Mouse (Mus musculus) adrenal gland, adult (tissue): ENCODE measurements at regions not wholly inside any gene's neighbourhood (a gene's known extent, or its start where the extent isn't known, plus 50 kb on each side); places are given as distances from the start of the nearest gene placed in this dataset.

Source experiments
- DNase-seq, 2 experiments: peaks; one replicate each; pipeline ENCODE4 v3.0.0; 2022 to 2023; ENCODE audit warnings: low spot score in 1 of 2; ENCODE audit not compliant: inconsistent age in 2 of 2

GRCm38 (mm10) chr2:78159877-78160485 lies 213.8 kb upstream of the Cwc22 start:
- DNase-seq = no peak

GRCm38 (mm10) chr2:78110335-78110734 lies 164.2 kb upstream of the Cwc22 start:
- DNase-seq = no peak

- no peak for DNase-seq
These were observed 149.4 kb upstream of the Cwc22 start for GRCm38 (mm10) chr2:78095536-78095935.

GRCm38 (mm10) chr2:78094921-78095320 lies 148.7 kb upstream of the Cwc22 start:
- DNase-seq = no peak

- no peak for DNase-seq
These were observed 118.3 kb upstream of the Cwc22 start for GRCm38 (mm10) chr2:78064321-78065037.

- DNase-seq = peak in 1 of 2 experiments; percentile 60
These were observed 113.7 kb upstream of the Cwc22 start for GRCm38 (mm10) chr2:78059801-78060416.

GRCm38 (mm10) chr2:78058988-78059387 lies 112.8 kb upstream of the Cwc22 start:
- DNase-seq = no peak

- DNase-seq = no peak
These were observed 107.7 kb upstream of the Cwc22 start for GRCm38 (mm10) chr2:78053910-78054309.

GRCm38 (mm10) chr2:78050542-78050941 lies 104.4 kb upstream of the Cwc22 start:
- DNase-seq = no peak

- DNase-seq = peak; percentile 81 to 95
These were observed 103.2 kb upstream of the Cwc22 start for GRCm38 (mm10) chr2:78049248-78049874.

GRCm38 (mm10) chr2:78048706-78049055 lies 102.5 kb upstream of the Cwc22 start:
- no peak for DNase-seq

GRCm38 (mm10) chr2:78048030-78048705 lies 102.0 kb upstream of the Cwc22 start:
- DNase-seq = peak in 1 of 2 experiments; percentile 69

GRCm38 (mm10) chr2:78027319-78027718 lies 81.1 kb upstream of the Cwc22 start:
- DNase-seq = no peak

- no peak for DNase-seq
These were observed 80.6 kb upstream of the Cwc22 start for GRCm38 (mm10) chr2:78026808-78027207.

- DNase-seq = no peak
These were observed 79.7 kb upstream of the Cwc22 start for GRCm38 (mm10) chr2:78025651-78026435.

- DNase-seq = no peak
These were observed 78.9 kb upstream of the Cwc22 start for GRCm38 (mm10) chr2:78024981-78025565.

GRCm38 (mm10) chr2:78023916-78024685 lies 77.9 kb upstream of the Cwc22 start:
- DNase-seq = no peak

GRCm38 (mm10) chr2:78023416-78023815 lies 77.2 kb upstream of the Cwc22 start:
- DNase-seq = no peak

GRCm38 (mm10) chr2:78022756-78023155 lies 76.6 kb upstream of the Cwc22 start:
- no peak for DNase-seq
